Mouse (Mus musculus) T-helper 2 cell (primary cell): ENCODE data around the gene Brms1.

Experiments used
- in situ Hi-C: fragments of 300-600 bp; cut with MboI, MseI; formaldehyde crosslinking; loops from one replicate; pipeline ENCODE4 v1.15.1; 2025; ENCODE audit warnings: high pct_unique_total_duplicates

The Brms1 gene

GRCm38 (mm10) chr19:5062446-5062845 lies 21.3 kb downstream of the Brms1 start:
- in situ Hi-C loops = no loop called here

- in situ Hi-C loops = no loop called here
Observed at GRCm38 (mm10) chr19:5065104-5065503, 23.9 kb downstream of the Brms1 start.

DNA sequence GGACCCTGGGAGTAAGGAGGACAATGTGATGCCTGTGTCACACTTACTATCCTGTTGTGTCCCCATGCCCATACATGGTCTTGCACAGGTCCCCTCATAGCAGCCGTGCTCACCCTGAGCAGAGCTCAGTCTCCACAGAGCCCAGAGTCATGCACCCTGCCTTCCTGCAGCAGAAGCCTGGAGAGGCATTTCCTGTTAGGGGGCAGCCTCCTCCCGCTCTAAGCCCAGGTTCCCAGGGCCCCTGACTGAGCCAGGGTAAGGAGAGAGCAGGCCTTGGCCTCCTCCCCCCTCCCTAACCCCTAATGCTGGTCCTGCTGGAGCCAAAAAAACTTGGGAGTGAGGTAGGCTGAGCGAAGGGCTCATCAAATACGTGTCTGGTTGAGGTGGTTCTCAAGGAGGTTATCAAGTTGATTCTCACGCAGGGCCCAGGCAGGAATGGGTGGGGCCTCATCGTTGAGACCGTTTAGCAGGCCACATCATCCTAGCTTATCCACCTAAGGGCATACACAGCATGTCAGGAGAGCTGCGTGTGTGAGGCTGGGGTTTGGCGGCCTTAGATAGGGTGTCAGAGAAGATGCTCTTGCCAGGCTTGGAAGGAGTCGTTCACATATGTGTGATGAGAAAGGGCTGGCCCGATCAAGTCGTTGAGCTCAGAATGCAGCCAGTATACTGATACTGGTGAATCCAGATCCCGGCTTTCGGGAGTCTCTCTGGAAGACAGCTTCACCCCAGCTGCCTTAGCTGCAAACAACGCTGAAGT lies 26.1 kb downstream of the Brms1 start:
- in situ Hi-C loops = no loop called here

- in situ Hi-C loops = no loop called here
Observed at GRCm38 (mm10) chr19:5067867-5068569, 26.9 kb downstream of the Brms1 start, which contains the start of gene Cd248. Gene Cd248 (plus strand): TSS chr19:5068078.

GRCm38 (mm10) chr19:5068570-5069234 lies 27.5 kb downstream of the Brms1 start:
- in situ Hi-C loops = no loop called here

DNA sequence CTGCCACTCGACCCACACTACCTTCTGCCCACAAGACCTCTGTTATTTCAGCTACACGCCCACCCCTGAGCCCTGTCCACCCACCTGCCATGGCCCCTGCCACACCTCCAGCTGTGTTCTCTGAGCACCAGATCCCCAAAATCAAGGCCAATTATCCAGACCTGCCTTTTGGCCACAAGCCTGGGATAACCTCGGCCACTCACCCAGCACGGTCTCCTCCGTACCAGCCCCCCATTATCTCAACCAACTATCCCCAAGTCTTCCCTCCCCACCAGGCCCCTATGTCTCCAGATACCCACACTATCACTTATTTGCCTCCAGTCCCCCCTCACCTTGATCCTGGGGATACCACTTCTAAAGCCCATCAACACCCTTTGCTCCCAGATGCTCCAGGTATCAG lies 28.3 kb downstream of the Brms1 start:
- in situ Hi-C loops = no loop called here

DNA sequence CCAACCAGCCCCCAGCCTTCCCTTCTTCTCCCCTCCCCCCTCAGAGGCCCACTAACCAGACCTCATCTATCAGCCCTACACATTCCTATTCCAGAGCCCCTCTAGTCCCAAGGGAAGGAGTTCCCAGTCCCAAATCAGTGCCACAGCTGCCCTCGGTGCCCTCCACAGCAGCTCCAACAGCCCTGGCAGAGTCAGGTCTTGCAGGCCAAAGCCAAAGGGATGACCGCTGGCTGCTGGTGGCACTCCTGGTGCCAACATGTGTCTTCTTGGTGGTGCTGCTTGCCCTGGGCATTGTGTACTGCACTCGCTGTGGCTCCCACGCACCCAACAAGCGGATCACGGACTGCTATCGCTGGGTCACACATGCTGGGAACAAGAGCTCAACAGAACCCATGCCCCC lies 28.8 kb downstream of the Brms1 start:
- in situ Hi-C loops = no loop called here

DNA sequence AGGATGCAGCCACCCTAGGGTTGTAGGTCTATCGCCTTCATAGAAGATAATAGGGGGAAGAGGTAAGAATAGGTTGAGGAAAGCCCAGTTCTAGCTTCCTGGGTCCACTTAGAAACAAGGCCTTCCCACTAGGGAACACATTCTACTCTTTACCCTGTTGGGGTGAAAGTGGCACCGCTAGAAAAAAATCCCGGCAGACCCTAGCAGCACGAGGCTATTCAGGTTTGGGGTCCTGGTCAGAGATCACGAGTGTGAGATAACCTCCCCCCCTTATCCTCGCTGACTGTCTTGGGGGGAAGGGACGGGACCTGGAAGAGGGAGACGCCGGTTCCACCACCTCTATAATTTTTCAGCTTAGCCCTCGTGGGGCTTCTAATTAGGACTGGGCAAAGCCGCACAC lies 29.9 kb downstream of the Brms1 start:
- in situ Hi-C loops = no loop called here

GRCm38 (mm10) chr19:5071545-5072369 lies 30.6 kb downstream of the Brms1 start:
- in situ Hi-C loops = no loop called here

DNA sequence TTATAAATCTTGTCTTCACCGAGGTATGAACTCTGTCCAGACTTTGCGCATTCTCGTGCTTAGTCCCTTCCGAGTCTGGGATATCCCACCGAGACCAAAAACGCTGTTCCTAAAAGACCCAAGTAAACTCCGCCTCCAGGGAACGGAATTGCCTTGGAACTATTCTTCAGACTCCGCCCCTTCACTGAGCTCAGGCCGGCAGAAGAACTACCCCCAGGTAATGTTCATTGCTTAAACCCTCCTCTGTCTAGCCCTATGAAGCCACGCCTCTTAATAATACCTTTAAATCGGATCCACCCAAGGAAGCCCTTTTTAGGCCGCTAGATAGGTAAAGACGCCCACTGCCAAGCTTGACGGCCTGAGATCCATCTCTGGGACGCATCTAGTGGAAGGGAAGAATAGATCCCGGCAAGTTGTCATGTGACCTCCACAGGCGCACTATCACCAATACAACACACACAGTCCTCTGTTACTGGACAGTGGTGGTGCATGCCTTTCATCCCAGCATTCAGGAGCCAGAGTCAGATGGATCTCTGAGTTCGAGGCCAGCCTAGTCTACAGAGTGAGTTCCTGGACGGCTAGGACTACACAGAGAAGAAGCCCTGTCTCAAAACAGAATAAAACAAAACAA lies 31.4 kb downstream of the Brms1 start:
- in situ Hi-C loops = no loop called here

DNA sequence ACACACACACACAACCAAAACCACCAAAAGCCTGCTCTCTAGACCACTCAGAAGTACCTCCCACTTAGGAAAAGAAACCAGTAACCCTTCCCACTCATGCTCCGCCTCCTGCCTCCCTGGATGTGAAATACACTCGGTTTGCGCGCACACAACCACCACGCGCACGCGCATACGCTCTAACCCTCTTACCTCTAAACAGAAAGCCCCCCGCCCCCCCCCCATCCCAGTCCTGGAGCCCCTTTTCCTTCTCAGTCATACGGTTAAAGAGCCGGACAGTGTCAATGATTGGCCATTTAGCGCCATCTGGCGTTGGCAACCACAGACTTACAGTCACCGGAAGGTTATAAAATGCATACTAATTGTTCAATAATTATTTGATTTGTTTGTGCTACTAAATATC lies 31.9 kb downstream of the Brms1 start:
- in situ Hi-C loops = no loop called here

- in situ Hi-C loops = no loop called here
Observed at GRCm38 (mm10) chr19:5073518-5073917, 32.4 kb downstream of the Brms1 start.

DNA sequence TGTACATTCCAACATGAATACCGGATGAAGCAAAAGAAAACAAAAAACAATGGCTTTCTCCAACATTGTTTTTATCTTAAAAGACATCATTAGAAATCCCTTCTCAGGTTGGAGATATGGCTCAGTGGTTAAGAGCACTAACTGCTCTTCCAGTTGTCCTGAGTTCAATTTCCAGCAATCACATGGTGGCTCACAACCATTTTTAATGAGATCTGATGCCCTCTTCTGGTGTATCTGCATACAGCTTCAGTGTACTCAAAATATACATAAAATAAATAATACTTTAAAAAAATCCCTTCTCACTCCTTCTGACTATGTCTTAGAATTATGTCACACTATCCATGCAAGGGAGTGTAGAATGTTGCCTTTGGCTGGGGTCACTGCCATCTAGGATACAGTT lies 38.1 kb downstream of the Brms1 start:
- in situ Hi-C loops = no loop called here

- in situ Hi-C loops = no loop called here
Observed at GRCm38 (mm10) chr19:5082005-5082404, 40.9 kb downstream of the Brms1 start.

DNA sequence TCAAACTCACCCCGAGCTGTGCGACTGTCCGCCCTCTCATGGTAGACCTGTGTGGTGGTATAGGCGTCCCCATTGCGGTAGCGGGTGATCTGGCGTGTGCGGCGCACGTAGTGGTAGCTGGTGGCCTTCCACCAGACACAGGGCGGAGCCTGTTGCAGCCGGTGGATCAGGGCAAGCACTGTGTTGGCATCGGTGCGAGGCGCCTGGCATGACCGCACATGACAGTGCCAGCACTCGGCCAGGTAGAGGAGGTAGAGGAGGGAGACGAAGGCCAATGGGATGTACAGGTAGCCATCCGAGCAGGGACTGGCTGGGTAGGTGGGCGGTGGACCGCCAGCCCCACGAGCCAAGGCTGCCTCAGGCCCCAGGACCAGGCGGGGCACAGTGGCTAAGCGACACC lies 41.4 kb downstream of the Brms1 start:
- in situ Hi-C loops = no loop called here

GRCm38 (mm10) chr19:5083961-5084833 lies 43.0 kb downstream of the Brms1 start:
- in situ Hi-C loops = no loop called here

GRCm38 (mm10) chr19:5084834-5085144 lies 43.6 kb downstream of the Brms1 start:
- in situ Hi-C loops = loop anchor here (5.0 kb wide), 1 partner anchor 63 kb away; no protein-coding TSS in a partner anchor

GRCm38 (mm10) chr19:5085145-5085863 lies 44.1 kb downstream of the Brms1 start, which contains the start of gene Tmem151a:
Gene Tmem151a (minus strand): TSS chr19:5085531.
- in situ Hi-C loops = loop anchor here (5.0 kb wide), 1 partner anchor 62 kb away; no protein-coding TSS in a partner anchor

DNA sequence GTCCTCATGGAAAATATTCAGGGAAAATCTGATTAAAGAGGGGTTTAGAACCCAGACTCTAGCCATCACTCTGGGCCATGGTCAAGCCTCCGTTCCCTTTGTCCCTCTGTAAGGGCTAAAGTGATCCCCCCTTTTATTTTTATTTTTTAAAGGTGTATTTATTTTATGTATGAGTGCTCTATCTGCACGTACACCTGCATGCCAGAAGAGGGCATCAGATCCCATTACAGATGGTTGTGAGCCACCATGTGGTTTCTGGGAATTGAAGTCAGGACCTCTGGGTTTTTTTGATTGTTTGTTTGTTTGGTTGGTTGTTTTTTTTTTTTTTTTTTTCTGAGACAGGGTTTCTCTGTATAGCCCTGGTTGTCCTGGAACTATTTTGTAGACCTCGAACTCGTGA lies 45.4 kb downstream of the Brms1 start:
- in situ Hi-C loops = loop anchor here (5.0 kb wide), 1 partner anchor 61 kb away; no protein-coding TSS in a partner anchor
